Mouse (Mus musculus): ENCODE measurements around the gene Dclk3. TPM values are rescaled to one million over a fixed set of nuclear protein-coding genes. Genes with fewer than 3 reads are reported as not detected.

The Dclk3 gene
- 13.5 and 13.8 TPM in 2 replicates for polyA plus RNA-seq (2015; fragmentation: Nextera tagmentation; extraction: Ambion mirVana)

DNA sequence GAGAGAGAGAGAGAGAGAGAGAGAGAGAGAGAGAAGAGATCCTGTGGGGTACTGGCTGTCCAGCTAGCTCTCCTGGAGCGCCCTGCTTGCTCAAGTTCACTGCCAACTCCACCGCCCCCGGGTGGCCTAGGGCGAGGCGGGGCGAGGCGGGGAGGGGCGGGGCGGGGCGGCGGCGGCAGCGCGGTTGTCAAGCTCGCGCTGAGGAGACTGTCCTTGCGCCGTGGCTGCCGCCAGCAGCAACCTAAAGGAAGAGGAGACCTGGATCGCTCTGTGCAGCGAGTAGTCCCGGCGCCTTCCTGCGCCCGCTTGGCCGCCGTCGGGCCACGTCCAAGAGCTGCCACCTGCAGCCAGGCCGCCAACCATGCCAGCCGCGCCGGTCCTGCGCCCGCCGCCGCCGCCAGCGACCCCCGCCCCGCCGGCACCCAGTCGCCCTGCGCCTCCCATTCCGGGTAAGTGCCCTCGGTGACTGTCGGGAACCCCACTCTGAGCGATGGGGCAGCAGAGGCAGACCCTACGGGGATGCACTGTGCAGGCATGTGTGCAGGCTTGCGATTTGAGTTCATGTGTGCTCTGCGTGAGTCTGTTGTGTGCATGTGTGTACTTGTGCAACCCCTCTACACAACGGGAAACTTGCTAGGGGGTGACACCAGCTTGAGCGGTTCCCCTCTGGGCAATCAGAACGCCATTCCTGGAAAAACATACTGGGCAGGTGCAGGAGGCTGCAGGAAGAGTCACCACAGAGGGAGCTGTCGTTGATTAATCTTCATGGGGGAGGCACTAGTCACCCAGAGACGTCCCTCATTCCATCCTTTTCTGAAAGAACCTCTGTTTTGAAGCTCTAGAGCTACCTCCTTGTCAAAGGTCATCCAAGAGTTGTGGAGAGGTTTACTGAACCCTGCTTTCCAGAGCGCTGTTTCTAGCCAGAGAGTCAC, at the start of gene Dclk3:
Dclk3 (plus strand) TSS at position 178 of the 932 bp plus-strand sequence.

Other genes starting within 250 kb of the Dclk3 start
- gene Mlh1, start 167.3 kb upstream of the Dclk3 start, polyA plus RNA-seq (2015; fragmentation: Nextera tagmentation; extraction: Ambion mirVana), result 16.3 and 17.5 TPM in 2 replicates
- gene Epm2aip1, start 167.2 kb upstream of the Dclk3 start, polyA plus RNA-seq (2015; fragmentation: Nextera tagmentation; extraction: Ambion mirVana), result 36.0 and 39.2 TPM in 2 replicates
- 16.0 and 23.4 TPM in 2 replicates for gene Trank1, start 127.3 kb upstream of the Dclk3 start, polyA plus RNA-seq (2015; fragmentation: Nextera tagmentation; extraction: Ambion mirVana)

All from neural tube, postnatal 0 days (tissue).